Mouse (Mus musculus) heart, postnatal 0 days (tissue): ENCODE measurements at regions not wholly inside any gene's neighbourhood (a gene's known extent, or its start where the extent isn't known, plus 50 kb on each side); places are given as distances from the start of the nearest gene placed in this dataset.

Experiments used
- ATAC-seq: fragments of 200-750 bp; cut with Nextera tagmentation; 2 replicates; pipeline ENCODE4 v1.8.0; 2017; ENCODE audit warnings: low read depth, moderate number of reproducible peaks, moderate library complexity; ENCODE audit not compliant: insufficient read depth
- DNase-seq: peaks from one replicate; pipeline ENCODE4 v3.0.0-alpha.2; 2016; ENCODE audit warnings: low spot score
- H3K27ac ChIP-seq: fragments of 300-500 bp; sonication (generic); 2 replicates; pipeline ENCODE4 v1.5.1; 2014; ENCODE audit warnings: low read depth, mild to moderate bottlenecking
- H3K27me3 ChIP-seq: fragments of 300-500 bp; sonication (generic); 2 replicates; pipeline ENCODE4 v1.6.1; 2014; ENCODE audit warnings: low read length, mixed read lengths; ENCODE audit not compliant: control insufficient read depth, insufficient read depth
- H3K36me3 ChIP-seq: fragments of 300-500 bp; sonication (generic); replicated peaks from 2 replicates; pipeline ENCODE4 v1.6.1; 2014; ENCODE audit warnings: low read length, mixed read lengths; ENCODE audit not compliant: control insufficient read depth, insufficient read depth
- H3K4me1 ChIP-seq: fragments of 300-500 bp; sonication (generic); 2 replicates; pipeline ENCODE4 v1.6.1; 2014; ENCODE audit warnings: antibody characterized with exemption; ENCODE audit not compliant: control insufficient read depth, insufficient read depth
- H3K4me2 ChIP-seq: fragments of 300-500 bp; sonication (generic); 2 replicates; pipeline ENCODE4 v1.6.1; 2014; ENCODE audit warnings: low read depth, mild to moderate bottlenecking, low read length, moderate library complexity
- H3K4me3 ChIP-seq: fragments of 300-500 bp; sonication (generic); 2 replicates; pipeline ENCODE4 v1.5.1; 2014; ENCODE audit warnings: low read depth, low read length
- H3K9ac ChIP-seq: fragments of 300-500 bp; sonication (generic); replicated peaks from 2 replicates; pipeline ENCODE4 v1.6.1; 2014; ENCODE audit warnings: low read depth, low read length, mixed read lengths
- H3K9me3 ChIP-seq: fragments of 300-500 bp; sonication (generic); replicated peaks from 2 replicates; pipeline ENCODE4 v1.6.1; 2016; ENCODE audit warnings: low read length; ENCODE audit not compliant: control insufficient read depth
- CTCF ChIP-seq: IDR thresholded peaks from 2 replicates; pipeline ENCODE4 v1.5.1; 2016; ENCODE audit warnings: antibody characterized with exemption, control low read depth, low read depth
- EP300 ChIP-seq: IDR thresholded peaks from 2 replicates; pipeline ENCODE4 v1.6.1; 2016; ENCODE audit warnings: antibody characterized with exemption, low read depth
- WGBS: fragments of 180-500 bp; shearing (Covaris S2); extraction: QIAGEN DNeasy Blood & Tissue Kit; methylation state at CpG from one replicate; pipeline ENCODE4 v1.1.7; 2014; 5-methylcytosine and 5-hydroxymethylcytosine counted together

- Histone ChIP-seq H3K4me1 (0 out of 2 replicates have a peak, but pooled peaks cover 5% of the 10 kb centered on the region), H3K27me3 (no peaks in the 10 kb centered on the region), H3K9me3 (no peaks in the 10 kb centered on the region), H3K4me3 (no peak overlapping the region), H3K27ac (no peak overlapping the region), H3K36me3 (no peaks in the 10 kb centered on the region), H3K4me2 (no peak overlapping the region), H3K9ac (no peak overlapping the region)
- TF ChIP-seq EP300 (no peak), CTCF (no peak)
- no peak for DNase-seq
- 91% methylated on average over 2 of the region's 2 CpGs for WGBS
- no peak for ATAC-seq
Observed at GRCm38 (mm10) chr11:31524708-31525107, 147.0 kb downstream of the Bod1 start.

GRCm38 (mm10) chr11:31524065-31524618 is 147.5 kb downstream of the Bod1 start:
- Histone ChIP-seq H3K4me2 (no peak overlapping the region), H3K9me3 (no peaks in the 10 kb centered on the region), H3K4me1 (0 out of 2 replicates have a peak, but pooled peaks cover 5% of the 10 kb centered on the region), H3K4me3 (no peak overlapping the region), H3K36me3 (no peaks in the 10 kb centered on the region), H3K27ac (no peak overlapping the region), H3K9ac (no peak overlapping the region), H3K27me3 (no peaks in the 10 kb centered on the region)
- no peak for TF ChIP-seq CTCF
- no peak for TF ChIP-seq EP300
- WGBS, result 42% methylated on average over 2 of the region's 2 CpGs
- ATAC-seq (peak; percentile 41), DNase-seq (no peak)

- Histone ChIP-seq H3K36me3 (no peaks in the 10 kb centered on the region), H3K27me3 (no peaks in the 10 kb centered on the region), H3K9me3 (no peaks in the 10 kb centered on the region), H3K27ac (no peak overlapping the region), H3K4me3 (no peak overlapping the region), H3K4me1 (0 out of 2 replicates have a peak, but pooled peaks cover 5% of the 10 kb centered on the region), H3K9ac (no peak overlapping the region), H3K4me2 (no peak overlapping the region)
- peak; percentile 22; the same call in 1 of the 2 replicates for ATAC-seq
- 64% methylated on average over 2 of the region's 2 CpGs for WGBS
- TF ChIP-seq CTCF (no peak), EP300 (no peak)
- no peak for DNase-seq
Observed at GRCm38 (mm10) chr11:31522127-31522526, 149.6 kb downstream of the Bod1 start.

- 0 out of 2 replicates have a peak, but pooled peaks cover 5% of the 10 kb centered on the region for H3K4me1 ChIP-seq
- 62% methylated on average over 4 of the region's 4 CpGs for WGBS
- no peak overlapping the region for H3K4me2 ChIP-seq
- no peak overlapping the region for H3K27ac ChIP-seq
- DNase-seq (no peak), ATAC-seq (no peak)
- no peaks in the 10 kb centered on the region for H3K36me3 ChIP-seq
- no peak overlapping the region for H3K9ac ChIP-seq
- H3K4me3 ChIP-seq, result no peak overlapping the region
- no peak for TF ChIP-seq CTCF
- TF ChIP-seq EP300, result no peak
- no peaks in the 10 kb centered on the region for H3K27me3 ChIP-seq
- H3K9me3 ChIP-seq, result no peaks in the 10 kb centered on the region
Observed at GRCm38 (mm10) chr11:31520909-31521308, 150.8 kb downstream of the Bod1 start.

- 52% methylated on average over 5 of the region's 5 CpGs for WGBS
- Histone ChIP-seq H3K27ac (no peak overlapping the region), H3K4me1 (no peaks in the 10 kb centered on the region), H3K9me3 (no peaks in the 10 kb centered on the region), H3K36me3 (no peaks in the 10 kb centered on the region), H3K4me3 (no peak overlapping the region), H3K4me2 (no peak overlapping the region), H3K27me3 (no peaks in the 10 kb centered on the region), H3K9ac (no peak overlapping the region)
- DNase-seq (no peak), ATAC-seq (no peak)
- no peak for TF ChIP-seq EP300
- TF ChIP-seq CTCF, result no peak
Observed at GRCm38 (mm10) chr11:31503239-31503916, 133.5 kb upstream of the Stc2 start.
